Mouse (Mus musculus) thymus, postnatal 4 days (tissue): ENCODE data around the gene Gm16405.
"Not testable (repeated sequence)": the region's sequence is repeated elsewhere in the genome, so short reads cannot be mapped to it uniquely, and the experiment has no call there.

Source experiments
- DNase-seq: peaks from one replicate; pipeline ENCODE4 v3.0.0; 2021

The Gm16405 gene

DNA sequence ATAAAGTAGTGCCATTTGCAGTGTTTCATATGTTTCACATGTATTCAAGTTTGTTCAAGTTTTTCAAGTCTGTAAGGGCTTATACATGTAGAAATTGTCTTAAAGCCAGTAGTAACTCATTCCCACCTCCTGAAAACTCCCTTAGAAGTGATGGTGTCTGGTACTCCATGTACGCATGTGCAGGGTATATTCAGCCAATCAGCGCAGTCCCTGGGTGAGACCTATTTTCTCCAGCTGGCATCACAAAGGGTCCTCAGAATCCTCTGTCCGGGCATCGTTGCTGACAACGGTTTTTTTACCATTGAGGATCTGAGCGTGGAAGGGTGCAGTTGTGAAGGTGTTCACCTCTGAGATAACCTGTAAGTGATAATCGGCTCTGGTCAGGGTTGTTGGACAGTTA is at the start of gene Gm16405:
TSS of gene Gm16405 (plus strand) at position 301 of the 400 bp plus-strand sequence.
- not testable (repeated sequence) for DNase-seq
